Mouse (Mus musculus) forebrain, postnatal 0 days (tissue): ENCODE results near the gene Ccdc177. TPM values are rescaled to one million over a fixed set of nuclear protein-coding genes. Genes with fewer than 3 reads are reported as not detected.

Experiments
- ATAC-seq: fragments of 200-750 bp; cut with Nextera tagmentation; 2 replicates; pipeline ENCODE4 v1.8.0; 2017; ENCODE audit warnings: mild to moderate bottlenecking, moderate library complexity
- DNase-seq: peaks from one replicate; pipeline ENCODE4 v3.0.0-alpha.2; 2015
- H3K27ac ChIP-seq: fragments of 300-500 bp; sonication (generic); 2 replicates; pipeline ENCODE4 v1.5.1; 2014; ENCODE audit warnings: low read depth, mild to moderate bottlenecking, antibody characterized with exemption, low read length, moderate library complexity, mixed read lengths
- H3K27me3 ChIP-seq: fragments of 300-500 bp; sonication (generic); 2 replicates; pipeline ENCODE4 v1.6.1; 2014; ENCODE audit warnings: mild to moderate bottlenecking, low read length, mixed read lengths; ENCODE audit not compliant: insufficient read depth
- H3K36me3 ChIP-seq: fragments of 300-500 bp; sonication (generic); 2 replicates; pipeline ENCODE4 v1.6.1; 2014; ENCODE audit warnings: mild to moderate bottlenecking, moderate library complexity; ENCODE audit not compliant: insufficient read depth
- H3K4me1 ChIP-seq: fragments of 300-500 bp; sonication (generic); 2 replicates; pipeline ENCODE4 v1.6.1; 2014; ENCODE audit warnings: antibody characterized with exemption; ENCODE audit not compliant: insufficient read depth
- H3K4me2 ChIP-seq: fragments of 300-500 bp; sonication (generic); 2 replicates; pipeline ENCODE4 v1.6.1; 2014; ENCODE audit warnings: low read depth, mild to moderate bottlenecking, moderate library complexity
- H3K4me3 ChIP-seq: fragments of 300-500 bp; sonication (generic); 2 replicates; pipeline ENCODE4 v1.5.1; 2014; ENCODE audit warnings: low read depth, low read length, mixed read lengths
- H3K9ac ChIP-seq: fragments of 300-500 bp; sonication (generic); 2 replicates; pipeline ENCODE4 v1.6.1; 2014; ENCODE audit warnings: mild to moderate bottlenecking
- H3K9me3 ChIP-seq: fragments of 300-500 bp; sonication (generic); 2 replicates; pipeline ENCODE4 v1.6.1; 2016; ENCODE audit warnings: low read length
- CTCF ChIP-seq: sonication (generic); IDR thresholded peaks from 2 replicates; pipeline ENCODE4 v1.5.1; 2016; ENCODE audit warnings: antibody characterized with exemption, control low read depth, low read depth
- WGBS: fragments of 180-500 bp; shearing (Covaris S2); extraction: QIAGEN DNeasy Blood & Tissue Kit; methylation state at CpG from one replicate; pipeline ENCODE4 v1.1.7; 2014; 5-methylcytosine and 5-hydroxymethylcytosine counted together
- polyA plus RNA-seq: library from polyadenylated mRNA; unstranded; fragments of >200 nt; fragmentation: Nextera tagmentation; extraction: Ambion mirVana; gene quantifications from 2 replicates; pipeline ENCODE4 v1.2.1, GENCODE M21; 2015
- total RNA-seq: library from RNA; depleted of rRNA; stranded (reverse); fragments of >200 nt; gene quantifications from 2 replicates; pipeline ENCODE4 v1.2.3, GENCODE M21; 2014

Ccdc177 gene
- total and polyA plus RNA-seq, 2 experiments from 2014 or later, result 2.3 to 23.5 TPM

DNA sequence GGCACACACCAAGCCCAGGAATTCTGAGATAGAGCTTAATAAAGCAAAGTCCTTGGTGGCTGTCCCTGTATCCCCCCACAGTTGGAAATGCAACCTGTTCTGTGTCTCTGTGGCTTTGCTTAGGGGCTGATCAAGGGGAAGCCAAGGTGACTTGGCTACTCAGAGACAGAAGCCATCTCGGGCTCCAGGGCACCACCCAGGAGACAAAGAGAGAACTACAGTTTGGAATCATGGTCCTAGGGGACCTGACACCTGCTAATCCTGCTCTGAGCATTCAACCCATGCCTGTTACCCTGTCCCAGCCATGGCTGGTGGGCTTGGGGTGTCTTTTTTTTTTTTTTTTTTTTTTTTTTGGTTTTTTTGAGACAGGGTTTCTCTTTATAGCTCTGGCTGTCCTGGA, 32.3 kb downstream of the Ccdc177 start:
- Histone ChIP-seq H3K4me2 (no peak overlapping the region), H3K27ac (no peak overlapping the region), H3K4me1 (no peaks in the 10 kb centered on the region), H3K27me3 (no peaks in the 10 kb centered on the region), H3K36me3 (no peaks in the 10 kb centered on the region), H3K9ac (no peak overlapping the region), H3K9me3 (no peaks in the 10 kb centered on the region), H3K4me3 (no peak overlapping the region)
- DNase-seq (no peak), ATAC-seq (no peak)
- TF ChIP-seq CTCF, result no peak
- 28% methylated on average over 1 of the region's 1 CpGs for WGBS

DNA sequence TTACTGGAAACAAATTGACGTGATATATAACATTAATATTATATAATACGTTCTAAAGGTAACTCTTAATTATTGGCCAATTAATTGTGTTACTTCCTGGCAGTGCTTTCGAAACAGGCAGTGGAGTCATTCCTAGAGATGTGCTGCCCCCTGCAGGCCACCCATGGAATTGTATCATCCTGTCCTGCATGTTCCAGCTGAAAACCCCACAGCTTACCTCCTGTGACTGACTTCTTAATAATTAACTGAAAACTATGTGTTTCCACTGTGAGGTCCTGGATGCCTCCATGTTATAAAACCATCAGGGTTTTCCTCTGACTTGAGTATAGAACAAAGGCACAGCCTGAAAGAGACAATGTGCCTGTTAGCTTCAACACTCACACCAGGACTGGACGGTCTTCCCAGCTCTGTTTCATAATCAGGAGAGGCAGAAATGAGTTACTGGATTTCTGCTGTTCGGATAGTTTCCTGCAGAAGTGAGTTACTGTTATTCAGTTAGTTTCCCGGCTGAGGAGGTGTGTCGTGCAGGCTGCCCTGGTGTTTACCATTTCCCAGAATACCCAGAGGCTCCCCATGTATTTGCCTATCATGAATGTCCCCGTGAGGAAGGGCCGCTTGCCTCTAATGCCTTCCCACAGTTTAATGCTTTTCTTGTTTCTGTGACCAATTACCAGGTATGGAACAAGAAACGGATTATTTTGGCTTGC, 35.5 kb downstream of the Ccdc177 start:
- no peak overlapping the region for H3K4me3 ChIP-seq
- 26% methylated on average over 10 of the region's 10 CpGs for whole genome bisulfite sequencing
- H3K9ac ChIP-seq, result no peak overlapping the region
- H3K4me2 ChIP-seq, result no peak overlapping the region
- no peaks in the 10 kb centered on the region for H3K9me3 ChIP-seq
- TF ChIP-seq CTCF, result peak; percentile 92
- DNase-seq, result peak; percentile 85
- no peaks in the 10 kb centered on the region for H3K4me1 ChIP-seq
- no peak; the same call in 1 of the 2 replicates for ATAC-seq
- no peaks in the 10 kb centered on the region for H3K36me3 ChIP-seq
- no peaks in the 10 kb centered on the region for H3K27me3 ChIP-seq
- no peak overlapping the region for H3K27ac ChIP-seq

DNA sequence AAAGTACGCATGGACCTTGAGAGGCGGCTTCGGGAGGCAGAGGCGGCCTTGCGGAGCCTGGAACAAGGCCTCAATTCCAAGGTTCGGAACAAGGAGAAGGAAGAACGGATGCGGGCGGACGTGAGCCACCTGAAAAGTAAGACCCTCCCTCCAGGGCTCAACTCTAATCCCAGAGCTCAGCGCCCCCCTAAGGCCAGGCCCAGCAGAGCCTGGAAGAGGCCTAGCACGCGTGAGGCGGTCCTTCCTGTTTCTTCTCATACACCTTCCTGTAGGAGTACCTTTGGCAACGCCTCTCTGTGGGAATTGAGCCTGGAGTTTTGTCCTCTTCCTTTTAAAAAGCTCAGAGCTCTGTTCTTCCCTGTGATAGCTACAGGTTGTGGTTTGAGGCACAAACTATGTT, 39.0 kb downstream of the Ccdc177 start:
- no peak for ATAC-seq
- no peaks in the 10 kb centered on the region for H3K27me3 ChIP-seq
- no peak for DNase-seq
- no peak overlapping the region for H3K4me2 ChIP-seq
- 87% methylated on average over 15 of the region's 15 CpGs for WGBS
- TF ChIP-seq CTCF, result no peak
- H3K36me3 ChIP-seq, result no peaks in the 10 kb centered on the region
- H3K4me1 ChIP-seq, result no peaks in the 10 kb centered on the region
- no peak overlapping the region for H3K4me3 ChIP-seq
- H3K9me3 ChIP-seq, result no peaks in the 10 kb centered on the region
- no peak overlapping the region for H3K9ac ChIP-seq
- H3K27ac ChIP-seq, result no peak overlapping the region

DNA sequence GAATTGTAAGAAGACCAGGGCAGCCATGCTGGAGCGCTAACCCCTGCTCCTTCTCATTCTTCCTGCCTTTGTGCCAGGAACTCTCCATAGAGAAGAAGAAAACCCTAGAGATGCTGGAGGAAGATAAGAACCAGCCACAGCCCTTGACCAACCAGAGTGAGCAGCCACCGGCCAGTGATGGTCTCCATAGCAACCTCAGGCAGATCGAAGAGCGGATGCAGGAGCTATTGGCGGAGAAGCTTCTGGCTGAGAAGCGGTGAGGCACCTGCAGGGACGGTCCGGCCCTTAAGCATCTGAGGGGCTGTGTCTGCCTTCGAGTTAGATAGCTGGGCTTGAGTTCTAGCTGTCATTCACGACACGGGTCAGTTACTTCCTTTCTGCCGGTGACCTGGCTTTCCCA, 40.0 kb downstream of the Ccdc177 start:
- Histone ChIP-seq H3K9ac (no peak overlapping the region), H3K4me2 (no peak overlapping the region), H3K36me3 (no peaks in the 10 kb centered on the region), H3K27me3 (no peaks in the 10 kb centered on the region), H3K4me1 (no peaks in the 10 kb centered on the region), H3K27ac (no peak overlapping the region), H3K9me3 (no peaks in the 10 kb centered on the region), H3K4me3 (no peak overlapping the region)
- TF ChIP-seq CTCF, result no peak
- no peak for DNase-seq
- ATAC-seq, result no peak
- WGBS, result 59% methylated on average over 12 of the region's 12 CpGs

DNA sequence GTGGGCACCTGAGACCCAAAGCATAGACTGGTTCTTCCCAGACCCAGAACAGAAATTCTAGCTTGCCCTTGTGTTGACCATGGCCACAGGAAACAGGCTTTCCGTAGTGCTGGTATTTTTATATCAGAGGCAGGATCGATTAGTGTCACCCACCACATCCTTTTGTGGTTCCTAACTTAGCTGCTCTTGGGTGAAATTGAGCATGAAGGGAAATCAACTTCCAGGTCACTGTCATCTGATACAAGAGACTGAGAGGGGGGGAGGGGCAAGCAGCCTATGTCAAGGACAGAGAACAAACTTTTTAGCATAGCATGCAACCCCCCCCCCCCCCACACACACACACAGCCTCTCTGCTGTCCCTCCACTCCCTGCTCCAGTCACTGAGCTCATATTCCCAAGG, 41.3 kb downstream of the Ccdc177 start:
- Histone ChIP-seq H3K9ac (no peak overlapping the region), H3K36me3 (no peaks in the 10 kb centered on the region), H3K27me3 (no peaks in the 10 kb centered on the region), H3K27ac (no peak overlapping the region), H3K4me1 (no peaks in the 10 kb centered on the region), H3K9me3 (no peaks in the 10 kb centered on the region), H3K4me3 (no peak overlapping the region), H3K4me2 (no peak overlapping the region)
- TF ChIP-seq CTCF, result no peak
- WGBS, result 75% methylated on average over 2 of the region's 2 CpGs
- DNase-seq (no peak), ATAC-seq (no peak)

DNA sequence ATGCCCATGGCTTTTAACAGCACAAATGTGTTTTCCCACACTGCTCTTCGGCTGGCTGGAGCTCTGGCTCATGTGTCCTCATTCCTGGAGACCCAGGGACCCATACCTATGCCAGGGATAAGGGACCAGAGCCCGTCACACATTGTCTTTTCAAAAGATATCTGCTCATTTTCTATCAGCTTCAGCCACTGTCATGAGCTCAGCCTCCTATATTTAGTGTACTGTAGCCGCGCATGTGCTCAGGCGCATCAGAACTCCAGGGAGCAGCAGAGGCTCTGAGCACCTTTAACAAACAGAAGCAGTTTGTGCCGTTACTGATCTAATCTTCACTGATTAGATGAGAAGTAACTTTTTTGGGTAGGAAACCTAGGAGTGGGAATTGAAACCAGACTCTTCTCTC, 44.6 kb downstream of the Ccdc177 start:
- no peak for DNase-seq
- no peak overlapping the region for H3K4me2 ChIP-seq

DNA sequence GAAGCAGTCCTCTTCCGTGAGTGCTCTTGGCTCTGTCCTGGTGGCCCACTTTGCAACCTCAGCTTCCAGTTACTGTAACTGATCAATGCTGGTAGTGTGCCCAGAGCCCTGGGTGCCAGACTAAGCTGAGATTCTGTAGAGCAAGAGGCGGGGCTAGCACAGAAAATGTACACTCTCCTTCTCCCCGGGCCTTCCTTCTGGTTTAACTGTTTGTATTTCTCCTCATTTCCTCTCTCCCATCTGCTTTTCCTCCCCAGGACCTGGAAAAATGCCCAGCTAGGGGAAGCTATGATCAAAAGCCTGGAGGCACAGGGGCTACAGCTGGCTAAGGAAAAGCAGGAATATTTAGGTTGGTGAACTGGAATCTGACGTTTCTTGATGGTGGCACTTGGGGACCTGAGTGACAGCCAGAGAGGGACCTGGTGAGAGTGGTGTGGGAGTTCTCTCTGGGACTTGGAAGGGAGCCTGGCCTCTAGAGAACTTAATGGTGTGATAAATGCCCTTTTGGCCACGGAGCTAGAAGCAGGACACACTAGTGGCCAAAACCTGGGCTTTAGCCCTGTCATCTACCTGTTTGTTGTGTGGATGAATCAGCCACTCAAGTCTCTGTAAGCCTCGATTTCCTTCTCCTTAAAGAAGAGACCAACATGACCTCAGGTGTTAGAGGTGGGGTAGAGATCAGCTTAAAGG, 53.4 kb downstream of the Ccdc177 start:
- no peak for TF ChIP-seq CTCF

More for the DNA sequence above, 44.6 kb downstream of the Ccdc177 start:
- no peaks in the 10 kb centered on the region for H3K9me3 ChIP-seq
- H3K36me3 ChIP-seq, result no peaks in the 10 kb centered on the region
- H3K4me1 ChIP-seq, result no peaks in the 10 kb centered on the region
- 77% methylated on average over 6 of the region's 6 CpGs for WGBS
- no peak for ATAC-seq
- no peaks in the 10 kb centered on the region for H3K27me3 ChIP-seq
- no peak overlapping the region for H3K9ac ChIP-seq
- no peak for TF ChIP-seq CTCF
- H3K27ac ChIP-seq, result no peak overlapping the region
- H3K4me3 ChIP-seq, result no peak overlapping the region

More for the DNA sequence above, 53.4 kb downstream of the Ccdc177 start:
- no peaks in the 10 kb centered on the region for H3K27me3 ChIP-seq
- no peak overlapping the region for H3K4me3 ChIP-seq
- peaks cover 13% of the 10 kb centered on the region; the same call in 1 of the 2 replicates for H3K4me1 ChIP-seq
- peak; percentile 83 for DNase-seq
- H3K27ac ChIP-seq, result no peak overlapping the region
- no peaks in the 10 kb centered on the region for H3K36me3 ChIP-seq
- peak; percentile 88 for ATAC-seq
- H3K9me3 ChIP-seq, result no peaks in the 10 kb centered on the region
- no peak overlapping the region for H3K4me2 ChIP-seq
- 34% methylated on average over 6 of the region's 6 CpGs for WGBS
- H3K9ac ChIP-seq, result no peak overlapping the region
